Mouse (Mus musculus): ENCODE measurements at regions not wholly inside any gene's neighbourhood (a gene's known extent, or its start where the extent isn't known, plus 50 kb on each side); places are given as distances from the start of the nearest gene placed in this dataset.

- DNase-seq = no peak
Observed at GRCm38 (mm10) chr12:77135067-77135466, 102.9 kb upstream of the Fut8 start.

GRCm38 (mm10) chr12:77134306-77135010 is 103.5 kb upstream of the Fut8 start:
- DNase-seq = no peak

GRCm38 (mm10) chr12:77133465-77134305 is 104.2 kb upstream of the Fut8 start:
- no peak for DNase-seq

- no peak for DNase-seq
Observed at GRCm38 (mm10) chr12:77131328-77131727, 106.6 kb upstream of the Fut8 start.

GRCm38 (mm10) chr12:77130526-77130925 is 107.4 kb upstream of the Fut8 start:
- DNase-seq = no peak

- no peak for DNase-seq
Observed at GRCm38 (mm10) chr12:77124267-77124666, 113.7 kb upstream of the Fut8 start.

- DNase-seq = no peak
Observed at GRCm38 (mm10) chr12:77113516-77113915, 124.4 kb upstream of the Fut8 start.

- DNase-seq = no peak
Observed at GRCm38 (mm10) chr12:77112133-77112532, 125.8 kb upstream of the Fut8 start.

GRCm38 (mm10) chr12:77107251-77107650 is 130.7 kb upstream of the Fut8 start:
- DNase-seq = no peak

- DNase-seq = no peak
Observed at GRCm38 (mm10) chr12:77105887-77106600, 131.9 kb upstream of the Fut8 start.

GRCm38 (mm10) chr12:77100482-77100881 is 137.4 kb upstream of the Fut8 start:
- DNase-seq = no peak

- DNase-seq = no peak
Observed at GRCm38 (mm10) chr12:77099521-77099920, 137.5 kb upstream of the Max start.

- no peak for DNase-seq
Observed at GRCm38 (mm10) chr12:77098821-77099220, 136.8 kb upstream of the Max start.

GRCm38 (mm10) chr12:77097831-77098230 is 135.8 kb upstream of the Max start:
- no peak for DNase-seq

- DNase-seq = no peak
Observed at GRCm38 (mm10) chr12:77096461-77096860, 134.5 kb upstream of the Max start.

GRCm38 (mm10) chr12:77094999-77095915 is 133.3 kb upstream of the Max start:
- DNase-seq = peak; percentile 3

- no peak for DNase-seq
Observed at GRCm38 (mm10) chr12:77094168-77094567, 132.2 kb upstream of the Max start.

- DNase-seq = no peak
Observed at GRCm38 (mm10) chr12:77092741-77093140, 130.7 kb upstream of the Max start.

- no peak for DNase-seq
Observed at GRCm38 (mm10) chr12:77092143-77092542, 130.1 kb upstream of the Max start.

GRCm38 (mm10) chr12:77091700-77092099 is 129.7 kb upstream of the Max start:
- DNase-seq = no peak

- DNase-seq = no peak
Observed at GRCm38 (mm10) chr12:77090525-77090924, 128.5 kb upstream of the Max start.

Data from adrenal gland, postnatal 25 days (tissue).